Mouse (Mus musculus) spleen, adult 10 weeks (tissue): ENCODE measurements around the gene Casp6. TPM values are rescaled to one million over a fixed set of nuclear protein-coding genes. Genes with fewer than 3 reads are reported as not detected.

Source experiments
- polyA plus RNA-seq: library from polyadenylated mRNA; stranded (reverse); fragments of 350-450 nt; fragmentation: Illumina TruSeq; extraction: RNeasy Lipid Tissue Mini Kit (QIAGEN cat#74804); gene quantifications from one replicate; pipeline ENCODE4 v1.2.3, GENCODE M21; 2015; ENCODE audit warnings: low replicate concordance; ENCODE audit not compliant: insufficient read depth

The Casp6 gene
- polyA plus RNA-seq: 33.1 TPM

GRCm38 (mm10) chr3:129901271-129901809 lies at the start of gene Casp6:
Gene Casp6, plus strand, starts transcription at chr3:129901425.

GRCm38 (mm10) chr3:129878405-129879021 lies 22.7 kb upstream of the Casp6 start, which contains the start of gene Pla2g12a:
Gene Pla2g12a, plus strand, starts transcription at chr3:129878606.

Other genes with a start within 250 kb of the Casp6 start
- gene Egf, start 146.1 kb upstream of the Casp6 start, polyA plus RNA-seq: 1.7 TPM
- not detected for gene Lrit3, start 97.4 kb upstream of the Casp6 start, polyA plus RNA-seq
- 0.22 TPM for gene Rrh, start 78.8 kb upstream of the Casp6 start, polyA plus RNA-seq
- gene Gar1, start 70.0 kb upstream of the Casp6 start, polyA plus RNA-seq: 75.7 TPM
- 0.11 TPM for gene Cfi, start 65.5 kb upstream of the Casp6 start, polyA plus RNA-seq
- 12.0 TPM for gene Pla2g12a, start 22.8 kb upstream of the Casp6 start, polyA plus RNA-seq
- 7.7 TPM for gene Mcub, start 68.8 kb downstream of the Casp6 start, polyA plus RNA-seq
- gene Sec24b, start 160.1 kb downstream of the Casp6 start, polyA plus RNA-seq: 69.5 TPM
- gene Col25a1, start 230.1 kb downstream of the Casp6 start, polyA plus RNA-seq: 0.10 TPM